Mouse (Mus musculus): Measurements from ENCODE around the gene Mrpl48. TPM values are rescaled to one million over a fixed set of nuclear protein-coding genes. Genes with fewer than 3 reads are reported as not detected.

Mrpl48 gene
- total RNA-seq, 2 experiments from 2014 or later: 63.9 to 78.5 TPM

Other genes with a start within 250 kb of the Mrpl48 start
- 10 to 100 TPM in 1 of 2 experiments, 1 to 10 TPM in 1; 7.4 to 10.6 TPM for gene C2cd3, start 236.1 kb downstream of the Mrpl48 start, total RNA-seq (2021)
- 10 to 100 TPM; 34.7 to 35.4 TPM for gene Ppme1, start 236.0 kb downstream of the Mrpl48 start, total RNA-seq (2021)
- 10 to 100 TPM; 15.7 to 43.8 TPM for gene Ucp3, start 135.3 kb downstream of the Mrpl48 start, total RNA-seq (2021)
- gene Ucp2, start 115.0 kb downstream of the Mrpl48 start, total RNA-seq (2021): 100 to 1,000 TPM; 255 to 377 TPM
- gene Dnajb13, start 93.3 kb downstream of the Mrpl48 start, total RNA-seq (2021): under 1 TPM in 1 of 2 experiments, not detected in 1; 0.18 TPM
- gene Coa4, start 71.2 kb downstream of the Mrpl48 start, total RNA-seq (2021): 10 to 100 TPM; 16.2 to 17.6 TPM
- 10 to 100 TPM; 60.2 to 63.9 TPM for gene Rab6a, start 891 bp downstream of the Mrpl48 start, total RNA-seq (2021)
- 1 to 10 TPM; 2.5 to 3.2 TPM for gene Plekhb1, start 54.1 kb upstream of the Mrpl48 start, total RNA-seq (2021)
- gene Fam168a, start 98.3 kb upstream of the Mrpl48 start, total RNA-seq (2021): 10 to 100 TPM; 35.2 to 39.8 TPM